Comparison of ENCODE assay signal across 22 mouse cellular contexts in the genomic region with DNA sequence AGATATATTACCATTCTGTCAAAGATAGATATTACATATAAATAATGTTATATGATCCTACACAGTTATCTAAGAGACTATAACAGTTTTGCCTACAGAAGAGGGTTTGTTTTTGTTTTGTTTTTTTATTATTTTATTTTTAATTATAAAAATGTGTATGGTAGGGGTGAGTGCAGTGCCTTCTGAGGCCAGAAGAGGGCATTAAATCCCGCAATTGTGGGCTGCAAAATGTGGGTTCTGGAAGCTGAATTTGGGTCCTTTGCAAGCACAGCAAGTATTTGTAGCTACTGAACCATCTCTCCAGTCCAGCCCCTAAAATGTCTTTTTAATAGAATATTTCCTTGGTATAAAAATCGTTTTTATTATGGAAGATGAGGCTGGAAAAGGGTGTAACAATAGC. TPM values are rescaled to one million over a fixed set of nuclear protein-coding genes. Genes with fewer than 3 reads are reported as not detected.
DNase-seq lines count a peak whose midpoint lies in the region; ATAC-seq and TF ChIP-seq lines count a peak whose summit lies in the region.
"Had no signal": no experiment of that assay in that cellular context is flagged by ENCODE, and none has a peak within 500 bp of the region (broad histone marks: within the 10 kb centered on the region; RNA-seq: fewer than 3 reads in every experiment).

No protein-coding gene starts in this region.

- peak; percentile 26; the same call in 1 of the 2 replicates for TF ChIP-seq CTCF in cerebellum, adult 2 months (IDR thresholded peaks at IDR 0.05; ENCODE audit: borderline replicate concordance, insufficient read depth, low read depth, low read length)
- peak; percentile 32; the same call in 1 of the 2 replicates for TF ChIP-seq CTCF in kidney, adult 2 months (conservative IDR thresholded peaks at IDR 0.05; ENCODE audit: insufficient read depth, insufficient read length, low read depth, low read length)
- TF ChIP-seq CTCF in lung, postnatal 0 days (IDR thresholded peaks at IDR 0.05) = peak; percentile 33
- peak; percentile 18; the same call in 1 of the 2 replicates for TF ChIP-seq CTCF in small intestine, adult 2 months (IDR thresholded peaks at IDR 0.05; ENCODE audit: extremely low read depth, insufficient read length, insufficient replicate concordance, low read depth, low read length)

- no peaks in the 10 kb centered on the region for H3K36me3 ChIP-seq in kidney, adult 2 months (ENCODE audit: control insufficient read depth, insufficient read depth, low read length)
- no peaks in the 10 kb centered on the region for H3K36me3 ChIP-seq in lung, postnatal 0 days (ENCODE audit: insufficient read depth, low read length)
- H3K36me3 ChIP-seq in small intestine, adult 2 months (ENCODE audit: control insufficient read depth, insufficient read depth, low read length) = peaks cover 5% of the 10 kb centered on the region; the same call in 1 of the 2 replicates
- H3K36me3 ChIP-seq: embryonic facial prominence, embryonic 15.5 days; forebrain, embryonic 12.5 days; hindbrain, embryonic 13.5 days had no signal

- no peak overlapping the region for H3K4me2 ChIP-seq in lung, postnatal 0 days (replicated peaks; ENCODE audit: low read depth, low read length)
- H3K4me2 ChIP-seq: forebrain, embryonic 12.5 days had no signal

- H3K9me3 ChIP-seq in lung, postnatal 0 days (ENCODE audit: low read length) = no peaks in the 10 kb centered on the region
- H3K9me3 ChIP-seq: embryonic facial prominence, embryonic 15.5 days; forebrain, embryonic 12.5 days; heart, embryonic 10.5 days; hindbrain, embryonic 13.5 days had no signal

- no peak for TF ChIP-seq POLR2A in cerebellum, adult 2 months (IDR thresholded peaks at IDR 0.05; ENCODE audit: borderline replicate concordance, insufficient read depth, low read length)
- TF ChIP-seq POLR2A in kidney, adult 2 months (IDR thresholded peaks at IDR 0.05; ENCODE audit: low read depth, low read length) = no peak
- TF ChIP-seq POLR2A in small intestine, adult 2 months (IDR thresholded peaks at IDR 0.05; ENCODE audit: low read depth, low read length) = no peak

- ATAC-seq in cerebellum, adult (ENCODE audit: insufficient number of reproducible peaks, low FRiP score, low TSS enrichment) = no peak
- ATAC-seq in lung, postnatal 0 days = no peak
- ATAC-seq in megakaryocyte, adult 5-6 weeks (ENCODE audit: poor library complexity, severe bottlenecking) = no peak
- ATAC-seq: midbrain, embryonic 16.5 days had no signal

- TF ChIP-seq EP300 in lung, postnatal 0 days (IDR thresholded peaks at IDR 0.05) = no peak

- H3K4me3 ChIP-seq in cerebellum, adult 2 months (replicated peaks; ENCODE audit: insufficient read depth, low read depth, low read length) = no peak overlapping the region
- H3K4me3 ChIP-seq in kidney, adult 2 months (ENCODE audit: insufficient read depth, low read depth, low read length) = no peak overlapping the region
- no peak overlapping the region for H3K4me3 ChIP-seq in lung, postnatal 0 days (ENCODE audit: low read depth, low read length)
- no peak overlapping the region for H3K4me3 ChIP-seq in small intestine, adult 2 months (ENCODE audit: low read depth, low read length)
- H3K4me3 ChIP-seq: embryonic facial prominence, embryonic 15.5 days; forebrain, embryonic 12.5 days; hindbrain, embryonic 13.5 days had no signal

- no peaks in the 10 kb centered on the region for H3K27me3 ChIP-seq in cerebellum, adult 2 months (ENCODE audit: control insufficient read depth, insufficient read depth, low read length)
- no peaks in the 10 kb centered on the region for H3K27me3 ChIP-seq in kidney, adult 2 months (replicated peaks; ENCODE audit: control insufficient read depth, insufficient read depth, low read length)
- H3K27me3 ChIP-seq in lung, postnatal 0 days (replicated peaks; ENCODE audit: insufficient read depth, low read length) = no peaks in the 10 kb centered on the region
- H3K27me3 ChIP-seq in small intestine, adult 2 months (ENCODE audit: control insufficient read depth, insufficient read depth, low read length) = no peaks in the 10 kb centered on the region
- H3K27me3 ChIP-seq: embryonic facial prominence, embryonic 15.5 days; forebrain, embryonic 12.5 days; hindbrain, embryonic 13.5 days had no signal

- no peak overlapping the region for H3K27ac ChIP-seq in cerebellum, adult 2 months (ENCODE audit: insufficient read depth, low read length)
- H3K27ac ChIP-seq in kidney, adult 2 months (ENCODE audit: insufficient read depth, low read depth, low read length) = no peak overlapping the region
- H3K27ac ChIP-seq in lung, postnatal 0 days (ENCODE audit: low read length) = no peak overlapping the region
- no peak overlapping the region for H3K27ac ChIP-seq in small intestine, adult 2 months (ENCODE audit: insufficient read depth, low read depth, low read length)
- H3K27ac ChIP-seq: embryonic facial prominence, embryonic 15.5 days; forebrain, embryonic 12.5 days; heart, embryonic 10.5 days; hindbrain, embryonic 13.5 days had no signal

- H3K9ac ChIP-seq in lung, postnatal 0 days (replicated peaks; ENCODE audit: low read depth) = no peak overlapping the region
- H3K9ac ChIP-seq: embryonic facial prominence, embryonic 15.5 days; forebrain, embryonic 12.5 days; hindbrain, embryonic 13.5 days had no signal

- no peak for DNase-seq in cerebellum, adult 2 months
- no peak for DNase-seq in kidney, adult 2 months
- DNase-seq in kidney, postnatal 4 days = no peak
- no peak for DNase-seq in lung, postnatal 0 days (ENCODE audit: low spot score)
- DNase-seq in lung, postnatal 25 days (ENCODE audit: low spot score) = no peak
- DNase-seq: adrenal gland, postnatal 14 days; cerebellum, adult 18-20 months; cerebellum, postnatal 36 days; gastrocnemius, postnatal 25 days; heart, postnatal 10 days; kidney, adult 11 months; kidney, postnatal 14 days; layer of hippocampus, adult 9-11 months; lung, postnatal 14 days had no signal

- H3K4me1 ChIP-seq in cerebellum, adult 2 months (ENCODE audit: control insufficient read depth, insufficient read depth, low read length) = no peaks in the 10 kb centered on the region; the same call in 1 of the 2 replicates
- H3K4me1 ChIP-seq in kidney, adult 2 months (ENCODE audit: control insufficient read depth, insufficient read depth, low read length) = no peaks in the 10 kb centered on the region
- no peaks in the 10 kb centered on the region; the same call in 1 of the 2 replicates for H3K4me1 ChIP-seq in lung, postnatal 0 days (ENCODE audit: insufficient read depth, low read depth, low read length)
- peaks cover 3% of the 10 kb centered on the region; the same call in 1 of the 2 replicates for H3K4me1 ChIP-seq in small intestine, adult 2 months (ENCODE audit: control insufficient read depth, insufficient read depth, insufficient read length, low read length)

- 86% methylated on average over 2 of the region's 2 CpGs for WGBS in cerebellum, adult 2 months
- WGBS in kidney, adult 2 months = 79% methylated on average over 2 of the region's 2 CpGs
- 84% methylated on average over 2 of the region's 2 CpGs for WGBS in lung, postnatal 0 days
- WGBS in small intestine, adult 2 months = 79% methylated on average over 2 of the region's 2 CpGs

RNA-seq across cellular contexts. Expression of a gene that starts 2.3 kb away (rescaled TPM):
- polyA plus RNA-seq in cerebellum, adult 2 months (2012; rRNA removed) = 5.9 and 6.1 TPM in 2 replicates
- polyA plus RNA-seq in kidney, adult 2 months (2012; rRNA removed) = 2.8 and 3.5 TPM in 2 replicates
- 2.5 and 3.3 TPM in 2 replicates for polyA plus RNA-seq in lung, postnatal 0 days (2015; fragmentation: Nextera tagmentation; extraction: Ambion mirVana)
- polyA plus RNA-seq in small intestine, adult 2 months (2012; rRNA removed) = 1.1 and 2.7 TPM in 2 replicates
- total RNA-seq in megakaryocyte, adult 5-6 weeks (2015) = 20.3 and 23.5 TPM in 2 replicates
- 15.7 and 18.1 TPM in 2 replicates for total RNA-seq in megakaryocyte, adult 5-6 weeks (2017)

RNA-seq across cellular contexts. Expression of a gene that starts 2.4 kb away (rescaled TPM):
- 6.8 and 7.9 TPM in 2 replicates for polyA plus RNA-seq in cerebellum, adult 2 months (2012; rRNA removed)
- 0.31 and 0.48 TPM in 2 replicates for polyA plus RNA-seq in kidney, adult 2 months (2012; rRNA removed)
- polyA plus RNA-seq in lung, postnatal 0 days (2015; fragmentation: Nextera tagmentation; extraction: Ambion mirVana) = 2.7 and 3.0 TPM in 2 replicates
- polyA plus RNA-seq in small intestine, adult 2 months (2012; rRNA removed) = 0.69 and 1.3 TPM in 2 replicates
- 28.1 and 30.4 TPM in 2 replicates for total RNA-seq in megakaryocyte, adult 5-6 weeks (2015)
- 66.9 and 71.0 TPM in 2 replicates for total RNA-seq in megakaryocyte, adult 5-6 weeks (2017)

RNA-seq across cellular contexts. Expression of a gene that starts 19.0 kb away (rescaled TPM):
- 23.0 and 23.4 TPM in 2 replicates for polyA plus RNA-seq in cerebellum, adult 2 months (2012; rRNA removed)
- 34.0 and 34.5 TPM in 2 replicates for polyA plus RNA-seq in kidney, adult 2 months (2012; rRNA removed)
- 19.9 and 23.9 TPM in 2 replicates for polyA plus RNA-seq in lung, postnatal 0 days (2015; fragmentation: Nextera tagmentation; extraction: Ambion mirVana)
- polyA plus RNA-seq in small intestine, adult 2 months (2012; rRNA removed) = 27.2 and 94.6 TPM in 2 replicates
- 65.7 and 68.3 TPM in 2 replicates for total RNA-seq in megakaryocyte, adult 5-6 weeks (2015)
- total RNA-seq in megakaryocyte, adult 5-6 weeks (2017) = 42.3 and 49.4 TPM in 2 replicates
